Mouse (Mus musculus) brain, adult 10 weeks (tissue): Measurements from ENCODE around the gene Antxrl. TPM values are rescaled to one million over a fixed set of nuclear protein-coding genes. Genes with fewer than 3 reads are reported as not detected.

Experiments used
- polyA plus RNA-seq: library from polyadenylated mRNA; stranded (reverse); fragments of 350-450 nt; fragmentation: Illumina TruSeq; extraction: RNeasy Lipid Tissue Mini Kit (QIAGEN cat#74804); gene quantifications from one replicate; pipeline ENCODE4 v1.2.3, GENCODE M21; 2015; ENCODE audit warnings: low read depth, low replicate concordance

Antxrl gene
- polyA plus RNA-seq: not detected

DNA sequence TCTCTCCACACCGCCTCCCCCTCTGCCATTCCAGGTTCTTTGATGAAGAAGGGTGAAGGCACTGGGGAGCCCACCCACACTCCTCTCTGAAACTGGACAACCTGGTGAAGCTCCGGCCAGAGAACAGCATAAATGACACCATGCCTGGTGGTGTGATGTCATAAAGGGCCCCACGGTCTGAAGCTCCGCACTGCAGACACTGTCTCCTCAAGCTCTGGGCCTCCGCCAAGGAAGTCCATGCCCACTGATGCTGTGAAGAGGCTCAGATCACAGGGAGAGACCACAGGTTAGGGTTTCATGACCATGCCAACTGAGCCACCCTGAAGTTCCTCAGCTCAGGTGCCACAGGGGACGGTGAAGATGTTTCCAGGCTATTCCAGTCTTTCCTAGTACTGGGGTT is at the start of gene Antxrl:
Gene Antxrl, plus strand, starts transcription at position 192 of the 400 bp plus-strand sequence.

DNA sequence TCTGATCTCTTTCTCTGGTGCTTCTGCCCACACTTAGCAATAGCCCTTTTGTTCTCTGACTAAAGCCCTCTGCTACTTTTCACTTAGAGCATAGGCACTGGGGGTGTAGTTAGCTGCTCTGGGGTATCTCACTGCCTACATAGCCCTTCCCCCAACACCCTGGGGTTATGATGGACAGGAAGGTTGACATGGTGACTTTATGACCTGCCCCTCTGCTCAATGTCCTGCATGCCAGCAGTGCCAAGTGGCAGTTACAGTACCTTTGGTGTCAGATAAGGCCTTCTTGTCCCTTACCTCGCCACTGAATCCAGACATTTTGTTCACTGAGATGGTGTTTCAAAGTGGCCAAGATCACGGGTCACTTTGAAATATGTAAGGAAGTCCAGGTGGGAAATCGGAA is 37.4 kb upstream of the Antxrl start, which contains the start of gene Gm30083:
Gene Gm30083, minus strand, starts transcription at position 120 of the 400 bp plus-strand sequence.

DNA sequence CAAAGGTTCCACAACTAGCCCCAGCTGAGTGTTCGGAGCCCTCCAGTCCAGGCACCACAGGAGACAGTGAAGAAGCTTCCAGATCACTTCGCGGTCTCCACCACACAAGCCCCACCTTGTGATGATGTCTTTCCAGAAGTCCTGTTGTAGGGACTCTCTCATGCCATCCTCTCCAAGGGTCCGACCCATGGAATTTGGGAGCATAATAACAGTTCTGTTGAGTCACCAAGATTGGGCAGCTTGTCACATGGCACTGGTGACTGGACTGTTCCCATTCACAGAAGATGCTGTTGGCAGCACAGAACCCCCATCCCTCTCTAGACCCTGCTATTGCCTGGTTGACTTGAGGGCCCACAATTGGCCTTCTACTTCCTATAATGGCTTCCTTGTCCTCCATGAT is 36.1 kb upstream of the Antxrl start, which contains the start of gene Gm5460:
Gene Gm5460, plus strand, starts transcription at position 378 of the 400 bp plus-strand sequence.

DNA sequence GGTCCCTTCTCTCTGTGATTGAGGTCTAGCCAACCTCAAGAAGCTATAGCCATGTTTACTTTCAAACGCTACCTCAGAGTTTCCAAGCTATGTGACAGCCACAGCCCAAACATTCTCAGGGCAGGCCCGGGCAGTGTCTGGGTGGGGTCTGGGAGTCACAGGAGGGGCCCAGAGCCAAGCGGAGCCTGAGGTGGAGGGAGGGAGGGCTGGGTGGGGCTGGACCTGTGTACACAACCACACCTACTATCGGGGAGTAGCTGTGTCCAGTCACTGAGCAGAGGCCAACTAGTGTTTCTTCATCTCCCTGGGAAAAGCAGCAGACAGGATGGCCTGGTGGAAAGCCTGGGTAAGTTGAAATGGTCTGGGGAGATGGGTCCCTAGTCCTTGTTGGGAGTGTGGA is 33.2 kb downstream of the Antxrl start, which contains the start of gene Anxa8:
Gene Anxa8, plus strand, starts transcription at position 251 of the 400 bp plus-strand sequence.

DNA sequence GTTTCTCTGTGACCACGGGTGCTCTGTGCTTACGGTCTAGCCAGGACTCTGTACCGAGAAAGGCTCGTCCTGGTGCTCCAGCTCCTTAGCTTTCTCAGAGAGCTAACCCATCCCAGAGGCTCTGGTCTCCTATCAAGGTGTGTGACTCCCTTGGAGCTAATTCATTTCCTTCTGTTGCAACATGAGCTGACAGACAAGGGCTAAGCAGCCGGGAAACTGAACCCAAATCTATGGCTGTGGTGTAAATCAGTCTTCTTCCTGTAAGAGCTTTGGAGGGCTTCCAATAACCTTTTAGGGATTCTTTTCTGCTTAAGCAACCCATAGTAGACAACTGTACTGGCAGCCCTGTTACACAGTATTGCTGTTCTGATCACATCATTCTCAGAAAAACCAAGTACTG is 50.1 kb downstream of the Antxrl start, which contains the start of gene A630023A22Rik:
Gene A630023A22Rik, minus strand, starts transcription at position 154 of the 400 bp plus-strand sequence.

Other genes starting within 250 kb of the Antxrl start
- 3.0 TPM for gene Gdf10, start 129.1 kb upstream of the Antxrl start, polyA plus RNA-seq
- not detected for gene Gdf2, start 111.7 kb upstream of the Antxrl start, polyA plus RNA-seq
- gene Rbp3, start 98.7 kb upstream of the Antxrl start, polyA plus RNA-seq: 0.10 TPM
- 2.4 TPM for gene Zfp488, start 73.9 kb upstream of the Antxrl start, polyA plus RNA-seq
- gene Gm30083, start 37.5 kb upstream of the Antxrl start, polyA plus RNA-seq: not detected
- not detected for gene Gm5460, start 35.9 kb upstream of the Antxrl start, polyA plus RNA-seq
- 0.86 TPM for gene Anxa8, start 33.3 kb downstream of the Antxrl start, polyA plus RNA-seq
- gene A630023A22Rik, start 50.0 kb downstream of the Antxrl start, polyA plus RNA-seq: not detected
- not detected for gene Npy4r, start 99.8 kb downstream of the Antxrl start, polyA plus RNA-seq
- gene Gprin2, start 148.9 kb downstream of the Antxrl start, polyA plus RNA-seq: 0.83 TPM
- gene Syt15, start 166.9 kb downstream of the Antxrl start, polyA plus RNA-seq: 1.1 TPM